Mouse (Mus musculus): ENCODE results near the gene Kif13a.

DNA sequence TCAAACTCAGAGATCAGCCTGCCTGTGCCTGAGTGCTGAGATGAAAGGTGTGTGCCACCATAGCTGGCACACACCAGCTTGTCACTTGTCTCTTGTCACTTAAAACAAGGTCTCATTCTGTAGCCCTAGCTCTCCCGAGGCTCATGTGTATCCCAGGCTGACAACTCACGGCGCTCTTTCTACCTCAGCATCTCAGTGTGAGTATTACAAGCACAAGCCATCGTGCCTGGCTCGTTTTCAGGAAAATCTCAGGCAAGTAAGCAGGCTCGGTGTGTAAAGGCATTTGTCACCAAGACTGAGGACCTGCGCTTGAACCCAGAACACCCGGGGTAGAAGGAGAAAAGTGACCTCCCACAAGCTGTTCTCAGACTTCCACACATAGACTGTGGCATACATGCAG lies 185.8 kb downstream of the Kif13a start:
- TF ChIP-seq CTCF (IDR thresholded peaks at IDR 0.05 in 2 of 3, conservative IDR thresholded peaks at IDR 0.05 in 1 of 3; ENCODE audit: control insufficient read depth in 1 of 3, insufficient read depth in 1 of 3, low read depth in 2 of 3, low read length in 3 of 3, poor library complexity in 1 of 3, severe bottlenecking in 1 of 3) (no peak), UBTF (IDR thresholded peaks at IDR 0.05; ENCODE audit: borderline replicate concordance, insufficient read depth, low read depth, low read length) (no peak), KAT2A (conservative IDR thresholded peaks at IDR 0.05; ENCODE audit: low read depth, low read length) (no peak), POLR2A (IDR thresholded peaks at IDR 0.05; ENCODE audit: control insufficient read depth in 1 of 2, insufficient read depth in 1 of 2, low read depth in 1 of 2, low read length in 2 of 2, poor library complexity in 1 of 2) (no peak), CHD1 (IDR thresholded peaks at IDR 0.05; ENCODE audit: low read depth, low read length) (no peak), HCFC1 (IDR thresholded peaks at IDR 0.05; ENCODE audit: low read depth, low read length) (no peak), MEF2A (IDR thresholded peaks at IDR 0.05; ENCODE audit: extremely low read depth, insufficient replicate concordance, low read depth, low read length, poor library complexity, severe bottlenecking) (no peak), ELF1 (IDR thresholded peaks at IDR 0.05; ENCODE audit: low read depth, low read length) (no peak), BHLHE40 (IDR thresholded peaks at IDR 0.05; ENCODE audit: borderline replicate concordance, low read depth, low read length) (no peak), EP300 (IDR thresholded peaks at IDR 0.05; ENCODE audit: low read depth in 1 of 2, low read length in 2 of 2) (no peak)

Data from MEL (cell line).